Mouse (Mus musculus) forebrain, embryonic 11.5 days (tissue): ENCODE results near the gene Mrpl35. TPM values are rescaled to one million over a fixed set of nuclear protein-coding genes. Genes with fewer than 3 reads are reported as not detected.

Experiments
- ATAC-seq: fragments of 200-750 bp; cut with Nextera tagmentation; replicated peaks from 2 replicates; pipeline ENCODE4 v1.8.0; 2017; ENCODE audit warnings: moderate TSS enrichment; ENCODE audit not compliant: low FRiP score
- DNase-seq: peaks from one replicate; pipeline ENCODE4 v3.0.0-alpha.2; 2017; ENCODE audit warnings: low spot score
- H3K27ac ChIP-seq: fragments of 300-500 bp; sonication (generic); 2 replicates; pipeline ENCODE4 v1.5.1; 2014; ENCODE audit warnings: low read depth, low read length
- H3K27me3 ChIP-seq: fragments of 300-500 bp; sonication (generic); 2 replicates; pipeline ENCODE4 v1.6.1; 2014; ENCODE audit warnings: mild to moderate bottlenecking, low read length, mixed read lengths; ENCODE audit not compliant: control insufficient read depth, insufficient read depth
- H3K36me3 ChIP-seq: fragments of 300-500 bp; sonication (generic); 2 replicates; pipeline ENCODE4 v1.6.1; 2014; ENCODE audit warnings: mild to moderate bottlenecking, low read length, moderate library complexity, mixed read lengths; ENCODE audit not compliant: control insufficient read depth, insufficient read depth
- H3K4me1 ChIP-seq: fragments of 300-500 bp; sonication (generic); replicated peaks from 2 replicates; pipeline ENCODE4 v1.6.1; 2014; ENCODE audit warnings: low read length, mixed read lengths; ENCODE audit not compliant: control insufficient read depth, insufficient read depth
- H3K4me2 ChIP-seq: fragments of 300-500 bp; sonication (generic); 2 replicates; pipeline ENCODE4 v1.6.1; 2014; ENCODE audit warnings: low read depth, mild to moderate bottlenecking, low read length, moderate library complexity, mixed read lengths; ENCODE audit not compliant: severe bottlenecking
- H3K4me3 ChIP-seq: fragments of 300-500 bp; sonication (generic); 2 replicates; pipeline ENCODE4 v1.5.1; 2014; ENCODE audit warnings: low read depth, low read length
- H3K9ac ChIP-seq: fragments of 300-500 bp; sonication (generic); 2 replicates; pipeline ENCODE4 v1.6.1; 2014; ENCODE audit warnings: low read length
- H3K9me3 ChIP-seq: fragments of 300-500 bp; sonication (generic); 2 replicates; pipeline ENCODE4 v1.6.1; 2016; ENCODE audit warnings: low read length, mixed read lengths; ENCODE audit not compliant: control insufficient read depth
- WGBS: fragments of 180-500 bp; shearing (Covaris S2); extraction: QIAGEN DNeasy Blood & Tissue Kit; methylation state at CpG from one replicate; pipeline ENCODE4 v1.1.7; 2014; 5-methylcytosine and 5-hydroxymethylcytosine counted together
- polyA plus RNA-seq: library from polyadenylated mRNA; unstranded; fragments of >200 nt; fragmentation: Nextera tagmentation; extraction: Ambion mirVana; gene quantifications from 2 replicates; pipeline ENCODE4 v1.2.1, GENCODE M21; 2014

Mrpl35 gene
- polyA plus RNA-seq, 1 experiment from 2014 or later = 59.4 TPM

- no peaks in the 10 kb centered on the region for H3K27me3 ChIP-seq
- no peak overlapping the region for H3K9ac ChIP-seq
- ATAC-seq (no peak), DNase-seq (no peak)
- 0 out of 2 replicates have a peak, but pooled peaks cover 2% of the 10 kb centered on the region for H3K9me3 ChIP-seq
- H3K27ac ChIP-seq = no peak overlapping the region
- H3K36me3 ChIP-seq = no peaks in the 10 kb centered on the region; the same call in 1 of the 2 replicates
- H3K4me1 ChIP-seq = no peaks in the 10 kb centered on the region
- 72% methylated on average over 4 of the region's 4 CpGs for WGBS
- H3K4me3 ChIP-seq = no peak overlapping the region
- no peak overlapping the region for H3K4me2 ChIP-seq
These were observed 59.0 kb downstream of the Mrpl35 start for GRCm38 (mm10) chr6:71767761-71768160.

Other genes with a start within 250 kb of the Mrpl35 start
- 71.0 and 71.8 TPM in 2 replicates for gene Kdm3a, start 194.0 kb downstream of the Mrpl35 start, polyA plus RNA-seq
- 44.7 and 47.3 TPM in 2 replicates for gene Reep1, start 119.4 kb downstream of the Mrpl35 start, polyA plus RNA-seq
- gene Immt, start 4.4 kb upstream of the Mrpl35 start, polyA plus RNA-seq = 201 and 211 TPM in 2 replicates
- gene Ptcd3, start 81.8 kb upstream of the Mrpl35 start, polyA plus RNA-seq = 130 and 142 TPM in 2 replicates
- gene Polr1a, start 82.1 kb upstream of the Mrpl35 start, polyA plus RNA-seq = 32.9 and 38.5 TPM in 2 replicates